Comparison of ENCODE assay signal across 10 mouse cellular contexts in the genomic region with DNA sequence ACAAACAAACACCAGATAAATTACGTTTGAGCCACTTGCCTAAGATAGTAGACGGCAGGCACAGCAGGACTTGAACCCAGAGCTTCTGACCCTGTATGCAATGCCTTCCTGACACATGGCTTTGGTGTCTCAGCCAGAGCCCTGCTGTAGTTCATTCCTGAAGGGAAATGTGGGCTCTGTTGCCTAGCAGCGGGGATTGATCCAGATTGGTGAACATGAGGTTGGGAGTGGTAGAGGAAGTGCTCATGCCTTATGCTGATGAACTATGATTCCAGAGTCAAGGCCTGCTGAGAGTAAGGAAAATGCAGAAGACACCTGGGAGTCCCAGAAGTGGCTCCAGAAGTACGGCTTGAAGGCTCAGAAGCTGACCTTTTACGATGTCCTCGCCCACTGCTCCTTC.
"Had no signal": no experiment of that assay in that cellular context is flagged by ENCODE, and none has a peak within 500 bp of the region (broad histone marks: within the 10 kb centered on the region; RNA-seq: fewer than 3 reads in every experiment).

No protein-coding gene starts in this region.

- H3K4me1 ChIP-seq: liver, embryonic 13.5 days had no signal

- H3K4me3 ChIP-seq: kidney, embryonic 15.5 days; limb, embryonic 12.5 days; liver, embryonic 13.5 days; midbrain, embryonic 12.5 days had no signal

- H3K27ac ChIP-seq: kidney, embryonic 15.5 days; limb, embryonic 12.5 days; liver, embryonic 13.5 days; midbrain, embryonic 12.5 days had no signal

- H3K36me3 ChIP-seq: kidney, embryonic 15.5 days; limb, embryonic 12.5 days; liver, embryonic 13.5 days; midbrain, embryonic 12.5 days had no signal

- DNase-seq: kidney, adult 2 months; kidney, postnatal 14 days; liver; liver, embryonic 13.5 days; liver, postnatal 0 days; right cerebral cortex, postnatal 14 days; thymus, postnatal 4 days had no signal

- H3K9ac ChIP-seq: kidney, embryonic 15.5 days; limb, embryonic 12.5 days; liver, embryonic 13.5 days; liver, postnatal 0 days; midbrain, embryonic 12.5 days had no signal

- H3K9me3 ChIP-seq: kidney, embryonic 15.5 days; limb, embryonic 12.5 days; liver, embryonic 13.5 days; midbrain, embryonic 12.5 days had no signal
